Mouse (Mus musculus) embryonic facial prominence, embryonic 13.5 days (tissue): ENCODE measurements at regions not wholly inside any gene's neighbourhood (a gene's known extent, or its start where the extent isn't known, plus 50 kb on each side); places are given as distances from the start of the nearest gene placed in this dataset.
A peak's percentile ranks its signal among the peaks of the same experiment; 100 is the strongest.

Experiments used
- ATAC-seq: fragments of 200-750 bp; cut with Nextera tagmentation; 2 replicates; pipeline ENCODE4 v1.8.0; 2017; ENCODE audit warnings: low read depth; ENCODE audit not compliant: insufficient number of reproducible peaks, insufficient read depth, low FRiP score, low TSS enrichment
- H3K27ac ChIP-seq: fragments of 300-500 bp; sonication (generic); 2 replicates; pipeline ENCODE4 v1.5.1; 2015; ENCODE audit warnings: moderate library complexity, mild to moderate bottlenecking, inconsistent platforms
- H3K27me3 ChIP-seq: fragments of 300-500 bp; sonication (generic); 2 replicates; pipeline ENCODE4 v1.6.1; 2015; ENCODE audit warnings: mild to moderate bottlenecking, inconsistent platforms
- H3K36me3 ChIP-seq: fragments of 300-500 bp; sonication (generic); 2 replicates; pipeline ENCODE4 v1.6.1; 2015; ENCODE audit warnings: mild to moderate bottlenecking, inconsistent platforms
- H3K4me1 ChIP-seq: fragments of 300-500 bp; sonication (generic); 2 replicates; pipeline ENCODE4 v1.6.1; 2015; ENCODE audit warnings: inconsistent platforms
- H3K4me2 ChIP-seq: fragments of 300-500 bp; sonication (generic); 2 replicates; pipeline ENCODE4 v1.6.1; 2015; ENCODE audit warnings: moderate library complexity, mild to moderate bottlenecking, inconsistent platforms
- H3K4me3 ChIP-seq: fragments of 300-500 bp; sonication (generic); 2 replicates; pipeline ENCODE4 v1.5.1; 2015; ENCODE audit warnings: mild to moderate bottlenecking, inconsistent platforms
- H3K9ac ChIP-seq: fragments of 300-500 bp; sonication (generic); 2 replicates; pipeline ENCODE4 v1.6.1; 2015; ENCODE audit warnings: mild to moderate bottlenecking, inconsistent platforms
- H3K9me3 ChIP-seq: fragments of 300-500 bp; sonication (generic); 2 replicates; pipeline ENCODE4 v1.6.1; 2016; ENCODE audit warnings: inconsistent platforms
- WGBS: fragments of 180-500 bp; shearing (Covaris S2); methylation state at CpG from one replicate; pipeline ENCODE4 v1.1.7; 2015; ENCODE audit warnings: mixed read lengths; 5-methylcytosine and 5-hydroxymethylcytosine counted together

GRCm38 (mm10) chr1:154027303-154027702 is 127.3 kb upstream of the Teddm2 start:
- no peaks in the 10 kb centered on the region for H3K9me3 ChIP-seq
- no peak overlapping the region for H3K9ac ChIP-seq
- H3K4me3 ChIP-seq, result no peak overlapping the region
- H3K4me2 ChIP-seq, result no peak overlapping the region
- H3K36me3 ChIP-seq, result no peaks in the 10 kb centered on the region
- H3K4me1 ChIP-seq, result no peaks in the 10 kb centered on the region
- WGBS, result 84% methylated on average over 4 of the region's 4 CpGs
- no peak overlapping the region for H3K27ac ChIP-seq
- ATAC-seq, result no peak
- H3K27me3 ChIP-seq, result no peaks in the 10 kb centered on the region

GRCm38 (mm10) chr1:154029826-154030225 is 129.8 kb upstream of the Teddm2 start:
- WGBS, result 71% methylated on average over 3 of the region's 3 CpGs
- Histone ChIP-seq H3K27ac (no peak overlapping the region), H3K9ac (no peak overlapping the region), H3K4me1 (no peaks in the 10 kb centered on the region), H3K27me3 (no peaks in the 10 kb centered on the region), H3K4me2 (no peak overlapping the region), H3K9me3 (no peaks in the 10 kb centered on the region), H3K4me3 (no peak overlapping the region), H3K36me3 (no peaks in the 10 kb centered on the region)
- no peak for ATAC-seq

GRCm38 (mm10) chr1:154032669-154033099 is 132.7 kb upstream of the Teddm2 start:
- H3K4me2 ChIP-seq, result peak overlapping the region; percentile 45
- no peaks in the 10 kb centered on the region for H3K4me1 ChIP-seq
- no peaks in the 10 kb centered on the region for H3K27me3 ChIP-seq
- no peak for ATAC-seq
- no peak overlapping the region for H3K9ac ChIP-seq
- no peak overlapping the region for H3K27ac ChIP-seq
- WGBS, result 19% methylated on average over 14 of the region's 14 CpGs
- H3K9me3 ChIP-seq, result no peaks in the 10 kb centered on the region
- no peaks in the 10 kb centered on the region for H3K36me3 ChIP-seq
- no peak overlapping the region for H3K4me3 ChIP-seq

- WGBS, result 78% methylated on average over 13 of the region's 13 CpGs
- H3K4me1 ChIP-seq, result no peaks in the 10 kb centered on the region
Measured at GRCm38 (mm10) chr1:154033958-154034606, 134.1 kb upstream of the Teddm2 start.

GRCm38 (mm10) chr1:154036729-154037270 is 136.8 kb upstream of the Teddm2 start:
- Histone ChIP-seq H3K27ac (no peak overlapping the region), H3K4me2 (no peak overlapping the region), H3K4me1 (no peaks in the 10 kb centered on the region), H3K4me3 (no peak overlapping the region), H3K9ac (no peak overlapping the region), H3K36me3 (no peaks in the 10 kb centered on the region), H3K9me3 (no peaks in the 10 kb centered on the region), H3K27me3 (no peaks in the 10 kb centered on the region)
- ATAC-seq, result no peak
- 81% methylated on average over 4 of the region's 4 CpGs for WGBS

More at GRCm38 (mm10) chr1:154033958-154034606, 134.1 kb upstream of the Teddm2 start:
- Histone ChIP-seq H3K4me3 (no peak overlapping the region), H3K27me3 (no peaks in the 10 kb centered on the region), H3K9me3 (no peaks in the 10 kb centered on the region), H3K4me2 (no peak overlapping the region), H3K27ac (no peak overlapping the region), H3K9ac (no peak overlapping the region), H3K36me3 (no peaks in the 10 kb centered on the region)
- no peak for ATAC-seq

- H3K4me2 ChIP-seq, result no peak overlapping the region
- no peaks in the 10 kb centered on the region for H3K27me3 ChIP-seq
- no peaks in the 10 kb centered on the region for H3K36me3 ChIP-seq
- no peak overlapping the region for H3K9ac ChIP-seq
- H3K27ac ChIP-seq, result no peak overlapping the region
- no peak for ATAC-seq
- 60% methylated on average over 2 of the region's 2 CpGs for WGBS
- no peak overlapping the region for H3K4me3 ChIP-seq
- H3K4me1 ChIP-seq, result no peaks in the 10 kb centered on the region
- no peaks in the 10 kb centered on the region for H3K9me3 ChIP-seq
Measured at GRCm38 (mm10) chr1:154038241-154038640, 138.2 kb upstream of the Teddm2 start.

- Histone ChIP-seq H3K27me3 (no peaks in the 10 kb centered on the region), H3K9me3 (no peaks in the 10 kb centered on the region), H3K27ac (no peak overlapping the region), H3K36me3 (no peaks in the 10 kb centered on the region), H3K4me3 (no peak overlapping the region), H3K4me1 (no peaks in the 10 kb centered on the region), H3K9ac (no peak overlapping the region), H3K4me2 (no peak overlapping the region)
- 79% methylated on average over 3 of the region's 3 CpGs for WGBS
- ATAC-seq, result no peak
Measured at GRCm38 (mm10) chr1:154040907-154041306, 140.9 kb upstream of the Teddm2 start.

- no peaks in the 10 kb centered on the region for H3K9me3 ChIP-seq
- H3K4me2 ChIP-seq, result no peak overlapping the region
- H3K9ac ChIP-seq, result no peak overlapping the region
- H3K27ac ChIP-seq, result no peak overlapping the region
- no peaks in the 10 kb centered on the region for H3K4me1 ChIP-seq
- ATAC-seq, result no peak
- no peak overlapping the region for H3K4me3 ChIP-seq
- 62% methylated on average over 2 of the region's 2 CpGs for WGBS
- H3K36me3 ChIP-seq, result no peaks in the 10 kb centered on the region
- no peaks in the 10 kb centered on the region for H3K27me3 ChIP-seq
Measured at GRCm38 (mm10) chr1:154042956-154043355, 142.9 kb upstream of the Teddm2 start.

GRCm38 (mm10) chr1:154044712-154045111 is 144.7 kb upstream of the Teddm2 start:
- Histone ChIP-seq H3K4me2 (no peak overlapping the region), H3K27me3 (no peaks in the 10 kb centered on the region), H3K4me1 (no peaks in the 10 kb centered on the region), H3K36me3 (no peaks in the 10 kb centered on the region), H3K27ac (no peak overlapping the region), H3K9ac (no peak overlapping the region), H3K9me3 (no peaks in the 10 kb centered on the region), H3K4me3 (no peak overlapping the region)
- WGBS, result 83% methylated on average over 4 of the region's 4 CpGs
- ATAC-seq, result no peak

GRCm38 (mm10) chr1:154045951-154046350 is 145.9 kb upstream of the Teddm2 start:
- ATAC-seq, result no peak
- no peaks in the 10 kb centered on the region for H3K9me3 ChIP-seq
- H3K4me2 ChIP-seq, result no peak overlapping the region
- no peak overlapping the region for H3K9ac ChIP-seq
- no peaks in the 10 kb centered on the region for H3K27me3 ChIP-seq
- no peak overlapping the region for H3K27ac ChIP-seq
- H3K4me3 ChIP-seq, result no peak overlapping the region
- no peaks in the 10 kb centered on the region for H3K4me1 ChIP-seq
- H3K36me3 ChIP-seq, result no peaks in the 10 kb centered on the region

- H3K9me3 ChIP-seq, result no peaks in the 10 kb centered on the region
- H3K4me2 ChIP-seq, result no peak overlapping the region
- WGBS, result 73% methylated on average over 7 of the region's 7 CpGs
- no peak overlapping the region for H3K4me3 ChIP-seq
- no peak overlapping the region for H3K9ac ChIP-seq
- H3K27ac ChIP-seq, result no peak overlapping the region
- no peaks in the 10 kb centered on the region for H3K36me3 ChIP-seq
- no peak for ATAC-seq
- H3K4me1 ChIP-seq, result no peaks in the 10 kb centered on the region
- H3K27me3 ChIP-seq, result no peaks in the 10 kb centered on the region
Measured at GRCm38 (mm10) chr1:154053641-154054040, 147.3 kb upstream of the Zfp648 start.

GRCm38 (mm10) chr1:154054874-154055273 is 146.1 kb upstream of the Zfp648 start:
- no peak for ATAC-seq

More at GRCm38 (mm10) chr1:154054874-154055273, 146.1 kb upstream of the Zfp648 start:
- Histone ChIP-seq H3K27ac (no peak overlapping the region), H3K9ac (no peak overlapping the region), H3K27me3 (no peaks in the 10 kb centered on the region), H3K4me1 (no peaks in the 10 kb centered on the region), H3K36me3 (no peaks in the 10 kb centered on the region), H3K9me3 (no peaks in the 10 kb centered on the region), H3K4me3 (no peak overlapping the region), H3K4me2 (no peak overlapping the region)
- WGBS, result 94% methylated on average over 1 of the region's 1 CpGs
